Mouse (Mus musculus) lung, postnatal 25 days (tissue): ENCODE results near the gene Prh1.
"Not testable (repeated sequence)": the region's sequence is repeated elsewhere in the genome, so short reads cannot be mapped to it uniquely, and the experiment has no call there.

Experiments
- DNase-seq: peaks from one replicate; pipeline ENCODE4 v3.0.0; 2022; ENCODE audit warnings: low spot score

Prh1 gene

DNA sequence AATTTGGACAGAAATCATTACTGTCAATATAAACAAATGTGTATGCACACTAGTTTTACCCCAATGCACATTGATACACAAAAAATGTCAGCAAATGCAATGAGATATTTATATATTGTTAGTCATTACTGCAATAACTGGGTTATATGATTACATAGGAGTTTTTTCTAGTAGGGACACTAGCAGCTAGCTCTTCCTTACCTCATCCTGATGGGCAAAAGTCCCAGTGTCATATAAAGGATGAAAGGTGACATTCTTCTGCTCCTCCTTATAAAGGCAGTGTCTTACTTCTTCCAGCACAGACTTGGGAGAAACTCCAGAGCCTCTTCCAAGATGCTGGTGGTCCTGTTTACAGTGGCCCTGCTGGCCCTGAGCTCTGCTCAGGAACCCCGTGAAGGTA, at the start of gene Prh1:
Prh1 (plus strand) TSS at position 301 of the 400 bp plus-strand sequence.
- not testable (repeated sequence) for DNase-seq

DNA sequence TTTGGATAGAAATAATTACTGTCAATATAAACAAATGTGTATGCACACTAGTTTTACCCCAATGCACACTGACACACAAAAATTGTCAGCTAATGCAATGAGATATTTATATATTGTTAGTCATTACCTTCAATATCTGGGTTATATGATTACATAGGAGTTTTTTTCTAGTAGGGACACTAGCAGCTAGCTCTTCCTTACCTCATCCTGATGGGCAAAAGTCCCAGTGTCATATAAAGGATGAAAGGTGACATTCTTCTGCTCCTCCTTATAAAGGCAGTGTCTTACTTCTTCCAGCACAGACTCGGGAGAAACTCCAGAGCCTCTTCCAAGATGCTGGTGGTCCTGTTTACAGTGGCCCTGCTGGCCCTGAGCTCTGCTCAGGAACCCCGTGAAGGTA, 26.0 kb downstream of the Prh1 start, which contains the start of gene Prp2:
Prp2 (plus strand) TSS at position 301 of the 400 bp plus-strand sequence.
- DNase-seq, result not testable (repeated sequence)
